15 mouse cellular contexts compared by ENCODE assay signal in the genomic region with DNA sequence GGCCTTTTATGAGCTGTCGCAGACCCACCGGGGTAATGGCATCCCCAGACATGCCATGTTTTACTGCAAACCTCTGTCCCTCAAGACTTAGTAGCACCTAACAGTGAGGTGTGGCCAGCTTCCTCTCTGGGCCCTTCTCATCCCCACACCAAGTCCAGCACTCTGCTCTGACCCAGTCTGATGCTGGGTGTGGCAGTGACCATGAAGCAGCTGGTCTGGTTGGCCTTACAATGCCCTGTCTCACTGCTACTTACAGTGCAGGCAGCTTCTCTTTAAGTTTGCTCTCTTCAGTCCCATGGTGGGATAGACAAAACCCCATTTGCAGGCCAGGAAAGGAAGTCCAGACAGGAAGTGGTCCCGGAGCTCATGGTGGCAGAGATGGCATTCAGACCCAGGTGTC. TPM values are rescaled to one million over a fixed set of nuclear protein-coding genes. Genes with fewer than 3 reads are reported as not detected.
"Had no signal": no experiment of that assay in that cellular context is flagged by ENCODE, and none has a peak within 500 bp of the region (broad histone marks: within the 10 kb centered on the region; RNA-seq: fewer than 3 reads in every experiment).

No protein-coding gene starts in this region.

- H3K9ac ChIP-seq: liver, embryonic 14.5 days had no signal

- H3K9me3 ChIP-seq: limb, embryonic 13.5 days had no signal

- DNase-seq: left cerebral cortex, postnatal 4 days; lung, adult 18-20 months; lung, postnatal 36 days; midbrain, embryonic 14.5 days; right cerebral cortex, adult 18-20 months; right cerebral cortex, postnatal 25 days; thymus, postnatal 36 days had no signal

- H3K4me2 ChIP-seq: limb, embryonic 13.5 days had no signal

- ATAC-seq: lung, postnatal 0 days had no signal

- H3K4me3 ChIP-seq: limb, embryonic 13.5 days had no signal

- H3K27ac ChIP-seq: liver, embryonic 14.5 days had no signal

RNA-seq across cellular contexts. Expression of gene Slc16a8, which starts 9.2 kb away (rescaled TPM):
- total RNA-seq: left cerebral cortex, adult 18-20 months; left cerebral cortex, postnatal 4 days; liver, adult 2 months; megakaryocyte progenitor cell, adult 5-6 weeks; monocyte, adult 5-6 weeks had no signal
- polyA plus RNA-seq: liver, adult 2 months; liver, embryonic 14.5 days; thymus, postnatal 0 days had no signal

RNA-seq across cellular contexts. Expression of gene Gm49486, which starts 16.1 kb away (rescaled TPM):
- total RNA-seq: liver, adult 2 months; monocyte, adult 5-6 weeks had no signal
- polyA plus RNA-seq: liver, adult 2 months had no signal

RNA-seq across cellular contexts. Expression of gene Baiap2l2, which starts 40.0 kb away (rescaled TPM):
- total RNA-seq: liver, adult 2 months had no signal
